Mouse (Mus musculus) stomach, postnatal 0 days (tissue): Measurements from ENCODE around the gene Rpusd2.

Experiments
- CTCF ChIP-seq: IDR thresholded peaks from 2 replicates; pipeline ENCODE4 v1.5.1; 2016; ENCODE audit warnings: antibody characterized with exemption, low read depth, mild to moderate bottlenecking, moderate library complexity
- EP300 ChIP-seq: optimal IDR thresholded peaks from 2 replicates; pipeline ENCODE3; 2016; ENCODE audit warnings: antibody characterized with exemption

- no peak for TF ChIP-seq CTCF
- no peak for TF ChIP-seq EP300
These were observed 25.5 kb downstream of the Rpusd2 start for GRCm38 (mm10) chr2:119060139-119060538.
